Mouse (Mus musculus) MEL (cell line): ENCODE data around the gene Slc7a11. TPM values are rescaled to one million over a fixed set of nuclear protein-coding genes. Genes with fewer than 3 reads are reported as not detected.

ENCODE experiments used
- DNase-seq: peaks from one replicate; pipeline ENCODE4 v3.0.0; 2011; ENCODE audit warnings: low read depth, low spot score
- H3K27ac ChIP-seq: 2 replicates; pipeline ENCODE4 v1.5.1; 2012; ENCODE audit warnings: low read depth, mild to moderate bottlenecking, control low read depth, low read length, moderate library complexity; ENCODE audit not compliant: control insufficient read depth
- H3K27me3 ChIP-seq, 2 experiments: fragments of 150-350 bp in 1 of 2; sonication (generic) in 1 of 2; 2 replicates each; pipeline ENCODE4 v1.6.1; 2012; ENCODE audit warnings: low read length in 2 of 2, mild to moderate bottlenecking in 2 of 2, improper control_type of control experiment in 1 of 2, moderate library complexity in 1 of 2; ENCODE audit not compliant: insufficient read depth in 2 of 2, control insufficient read depth in 1 of 2
- H3K36me3 ChIP-seq, 2 experiments: 2 replicates each; pipeline ENCODE4 v1.6.1; 2012 to 2014; ENCODE audit warnings: low read length in 2 of 2, improper control_type of control experiment in 1 of 2, inconsistent platforms in 1 of 2, mild to moderate bottlenecking in 1 of 2; ENCODE audit not compliant: insufficient read depth in 2 of 2, control insufficient read depth in 1 of 2
- H3K4me1 ChIP-seq, 2 experiments: fragments of 150-350 bp in 1 of 2; sonication (generic) in 1 of 2; 2 replicates each; pipeline ENCODE4 v1.6.1; 2012; ENCODE audit warnings: low read length in 2 of 2, improper control_type of control experiment in 1 of 2, mild to moderate bottlenecking in 1 of 2; ENCODE audit not compliant: insufficient read depth in 2 of 2, control insufficient read depth in 1 of 2
- H3K4me3 ChIP-seq, 2 experiments: fragments of 150-350 bp in 1 of 2; sonication (generic) in 1 of 2; 2 replicates each; pipeline ENCODE4 v1.5.1; 2012; ENCODE audit warnings: low read depth in 2 of 2, low read length in 2 of 2, mild to moderate bottlenecking in 2 of 2, moderate library complexity in 2 of 2, control low read depth in 1 of 2, improper control_type of control experiment in 1 of 2; ENCODE audit not compliant: control insufficient read depth in 1 of 2, insufficient read depth in 1 of 2
- H3K79me2 ChIP-seq: 2 replicates; pipeline ENCODE4 v1.6.1; 2012; ENCODE audit warnings: mild to moderate bottlenecking, low read length, moderate library complexity; ENCODE audit not compliant: control insufficient read depth, poor library complexity, insufficient read depth
- H3K9ac ChIP-seq: 2 replicates; pipeline ENCODE4 v1.6.1; 2012; ENCODE audit warnings: low read depth, mild to moderate bottlenecking, control low read depth, low read length, moderate library complexity; ENCODE audit not compliant: control insufficient read depth, poor library complexity, severe bottlenecking
- H3K9me3 ChIP-seq: fragments of 150-350 bp; sonication (generic); replicated peaks from 2 replicates; pipeline ENCODE4 v1.6.1; 2012; ENCODE audit warnings: mild to moderate bottlenecking, low read length, improper control_type of control experiment, moderate library complexity; ENCODE audit not compliant: insufficient read depth
- BHLHE40 ChIP-seq: IDR thresholded peaks from 2 replicates; pipeline ENCODE4 v1.6.1; 2012; ENCODE audit warnings: low read depth, mild to moderate bottlenecking, inconsistent platforms, low read length, improper control_type of control experiment, borderline replicate concordance
- E2F4 ChIP-seq: IDR thresholded peaks from 2 replicates; pipeline ENCODE4 v1.6.1; 2011; ENCODE audit warnings: low read depth, low read length, improper control_type of control experiment, borderline replicate concordance
- EP300 ChIP-seq, 2 experiments: IDR thresholded peaks; 2 replicates each; pipeline ENCODE4 v1.6.1; 2011; ENCODE audit warnings: improper control_type of control experiment in 2 of 2, low read length in 2 of 2, low read depth in 1 of 2, mild to moderate bottlenecking in 1 of 2
- GABPA ChIP-seq: IDR thresholded peaks from 2 replicates; pipeline ENCODE4 v1.6.1; 2012; ENCODE audit warnings: low read depth, mild to moderate bottlenecking, inconsistent platforms, low read length, improper control_type of control experiment, moderate library complexity
- KAT2A ChIP-seq: conservative IDR thresholded peaks from 2 replicates; pipeline ENCODE4 v1.6.1; 2012; ENCODE audit warnings: low read depth, low read length, improper control_type of control experiment, inconsistent platforms
- MAZ ChIP-seq: IDR thresholded peaks from 2 replicates; pipeline ENCODE4 v1.6.1; 2012; ENCODE audit warnings: low read depth, mild to moderate bottlenecking, inconsistent platforms, low read length, improper control_type of control experiment
- MXI1 ChIP-seq: IDR thresholded peaks from 2 replicates; pipeline ENCODE4 v1.6.1; 2011; ENCODE audit warnings: mild to moderate bottlenecking, low read depth, low read length, improper control_type of control experiment
- MYC ChIP-seq: IDR thresholded peaks from 2 replicates; pipeline ENCODE4 v1.6.1; 2011; ENCODE audit warnings: low read depth, mild to moderate bottlenecking, low read length, improper control_type of control experiment, moderate library complexity
- NELFE ChIP-seq: IDR thresholded peaks from 2 replicates; pipeline ENCODE4 v1.6.1; 2011; ENCODE audit warnings: low read depth, low read length, improper control_type of control experiment
- TAL1 ChIP-seq: IDR thresholded peaks from 2 replicates; pipeline ENCODE4 v1.6.1; 2012; ENCODE audit warnings: mild to moderate bottlenecking, inconsistent platforms, low read length, moderate library complexity, mixed read lengths
- TBP ChIP-seq: IDR thresholded peaks from 2 replicates; pipeline ENCODE4 v1.8.0; 2011; ENCODE audit warnings: low read depth, low read length, improper control_type of control experiment
- TCF12 ChIP-seq: IDR thresholded peaks from 2 replicates; pipeline ENCODE4 v1.6.1; 2014; ENCODE audit warnings: low read depth, mild to moderate bottlenecking, inconsistent platforms, low read length, improper control_type of control experiment, moderate library complexity
- USF1 ChIP-seq: IDR thresholded peaks from 2 replicates; pipeline ENCODE4 v1.6.1; 2014; ENCODE audit warnings: low read depth, mild to moderate bottlenecking, inconsistent platforms, low read length, improper control_type of control experiment, moderate library complexity
- USF2 ChIP-seq, 2 experiments: IDR thresholded peaks; 2 replicates each; pipeline ENCODE4 v1.6.1; 2011 to 2012; ENCODE audit warnings: improper control_type of control experiment in 2 of 2, low read length in 2 of 2, borderline replicate concordance in 1 of 2, inconsistent platforms in 1 of 2, low read depth in 1 of 2, mild to moderate bottlenecking in 1 of 2; ENCODE audit not compliant: insufficient read depth in 1 of 2
- ZC3H11A ChIP-seq: IDR thresholded peaks from 2 replicates; pipeline ENCODE4 v1.6.1; 2012; ENCODE audit warnings: low read depth, mild to moderate bottlenecking, inconsistent platforms, low read length, improper control_type of control experiment
- ZKSCAN1 ChIP-seq: IDR thresholded peaks from 2 replicates; pipeline ENCODE4 v1.6.1; 2012; ENCODE audit warnings: low read depth, mild to moderate bottlenecking, inconsistent platforms, low read length, improper control_type of control experiment, moderate library complexity
- ZMIZ1 ChIP-seq: IDR thresholded peaks from 2 replicates; pipeline ENCODE4 v1.6.1; 2012; ENCODE audit warnings: low read depth, mild to moderate bottlenecking, inconsistent platforms, low read length, improper control_type of control experiment, moderate library complexity
- polyA plus RNA-seq, 2 experiments: library from polyadenylated mRNA; stranded (reverse) in 1 of 2; unstranded in 1 of 2; fragments of >175 nt in 1 of 2; fragments of >200 nt in 1 of 2; gene quantifications; 2 replicates each; pipeline versions ENCODE4 v1.2.1 to v1.2.4; 2012; ENCODE audit warnings: low replicate concordance in 2 of 2, low read depth in 1 of 2; ENCODE audit not compliant: insufficient read length in 2 of 2, insufficient read depth in 1 of 2, missing spikeins in 1 of 2
- total RNA-seq: library from RNA; depleted of rRNA; stranded (reverse); fragments of 300-350 nt; gene quantifications from 2 replicates; pipeline ENCODE4 v1.2.3, GENCODE M21; 2012

Gene Slc7a11
- total and polyA plus RNA-seq, 3 experiments, result 0.69 to 3.3 TPM; not detected in 1

DNA sequence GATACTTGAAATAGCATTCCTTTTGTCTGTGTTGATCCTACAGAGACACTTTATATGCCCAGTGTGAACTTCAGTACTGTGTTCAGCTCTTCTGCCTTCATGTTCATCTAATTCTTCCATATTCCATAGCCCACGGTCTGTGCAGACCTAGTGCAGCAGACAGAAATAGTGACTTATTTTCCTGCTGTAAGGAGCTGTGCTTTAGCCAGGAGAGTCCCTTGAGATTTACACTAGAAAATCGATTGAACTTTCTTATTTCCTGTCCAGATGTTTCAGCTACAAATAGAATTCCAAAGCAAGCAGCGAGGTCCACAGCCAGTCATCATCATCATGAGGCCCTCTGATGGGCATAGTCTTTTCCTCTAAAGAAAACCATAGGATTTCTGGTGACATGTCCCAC lies 431.4 kb downstream of the Slc7a11 start:
- H3K9me3 ChIP-seq, result no peaks in the 10 kb centered on the region
- H3K9ac ChIP-seq, result no peak overlapping the region
- no peaks in the 10 kb centered on the region for H3K36me3 ChIP-seq
- no peaks in the 10 kb centered on the region for H3K4me1 ChIP-seq
- no peaks in the 10 kb centered on the region for H3K27me3 ChIP-seq
- no peaks in the 10 kb centered on the region for H3K79me2 ChIP-seq
- no peak for TF ChIP-seq GABPA
- no peak for TF ChIP-seq NELFE
- no peak for TF ChIP-seq TBP
- no peak for TF ChIP-seq TAL1
- no peak for TF ChIP-seq EP300 (IDR thresholded peaks at IDR 0.05; ENCODE audit: low read depth in 1 of 2, low read length in 2 of 2)
- TF ChIP-seq MXI1, result no peak
- TF ChIP-seq ZMIZ1, result no peak
- no peak for TF ChIP-seq BHLHE40
- no peak for TF ChIP-seq E2F4
- TF ChIP-seq USF1, result no peak
- no peak for TF ChIP-seq ZKSCAN1
- no peak overlapping the region for H3K4me3 ChIP-seq
- DNase-seq, result no peak
- H3K27ac ChIP-seq, result no peak overlapping the region

DNA sequence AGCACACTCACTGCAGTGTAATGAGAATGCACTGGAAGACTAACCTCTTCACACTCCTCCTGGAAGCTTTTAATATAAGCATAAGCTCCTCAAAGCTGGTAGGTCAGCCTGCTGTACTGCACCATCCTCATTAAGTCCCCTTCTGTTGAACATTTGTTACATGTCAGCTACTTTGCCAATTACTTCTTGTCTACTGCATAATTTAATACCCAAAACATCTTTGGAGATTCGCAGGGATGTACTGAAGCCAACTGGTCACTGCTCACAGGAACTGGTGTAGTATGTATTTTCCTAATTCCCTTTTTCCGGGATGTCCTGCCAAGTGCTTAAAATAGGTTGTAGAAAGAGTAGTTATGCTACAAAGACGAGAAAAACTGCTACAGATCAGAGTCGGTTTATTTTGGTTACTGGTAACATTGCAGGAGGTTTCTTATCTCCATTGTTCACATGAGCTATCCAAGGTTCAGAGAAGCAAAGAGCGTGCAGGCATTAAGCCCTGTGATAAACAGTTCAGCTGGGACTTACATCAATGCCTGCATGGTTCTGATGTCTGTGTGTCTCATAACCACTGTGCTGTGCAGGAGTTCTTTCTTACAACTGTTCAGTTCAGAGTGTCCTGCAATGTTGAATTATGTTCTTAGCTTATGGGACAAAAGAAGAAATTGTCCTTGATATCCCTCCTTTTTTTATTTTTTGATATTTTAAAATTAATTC lies 439.3 kb downstream of the Slc7a11 start:
- Histone ChIP-seq H3K36me3 (no peaks in the 10 kb centered on the region), H3K9me3 (no peaks in the 10 kb centered on the region), H3K27ac (no peak overlapping the region), H3K79me2 (no peaks in the 10 kb centered on the region), H3K9ac (no peak overlapping the region), H3K27me3 (no peaks in the 10 kb centered on the region), H3K4me1 (no peaks in the 10 kb centered on the region), H3K4me3 (no peak overlapping the region)
- no peak for DNase-seq
- TF ChIP-seq TCF12 (no peak), USF2 (IDR thresholded peaks at IDR 0.05; ENCODE audit: borderline replicate concordance in 1 of 2, insufficient read depth in 1 of 2, low read depth in 1 of 2, low read length in 2 of 2) (no peak), MAZ (no peak), USF1 (no peak), MYC (no peak), KAT2A (no peak), ZC3H11A (no peak), TBP (no peak)
